ENCODE assay signal across 10 mouse cellular contexts in genomic region chr6:121166098-121166552, GRCm38 (mm10). TPM values are rescaled to one million over a fixed set of nuclear protein-coding genes. Genes with fewer than 3 reads are reported as not detected.
DNase-seq lines count a peak whose midpoint lies in the region; ATAC-seq and TF ChIP-seq lines count a peak whose summit lies in the region.
"Had no signal": no experiment of that assay in that cellular context is flagged by ENCODE, and none has a peak within 500 bp of the region (broad histone marks: within the 10 kb centered on the region; RNA-seq: fewer than 3 reads in every experiment).

No protein-coding gene starts in this region.

- no peaks in the 10 kb centered on the region for H3K9me3 ChIP-seq in lung, embryonic 16.5 days (ENCODE audit: control insufficient read depth, low read length)
- no peaks in the 10 kb centered on the region for H3K9me3 ChIP-seq in hindbrain, embryonic 15.5 days
- no peaks in the 10 kb centered on the region for H3K9me3 ChIP-seq in limb, embryonic 10.5 days (replicated peaks)
- H3K9me3 ChIP-seq: heart, embryonic 15.5 days; limb, embryonic 15.5 days had no signal

- peaks cover 3% of the 10 kb centered on the region; the same call in 1 of the 2 replicates for H3K4me1 ChIP-seq in lung, embryonic 16.5 days (replicated peaks; ENCODE audit: control insufficient read depth, insufficient read depth, low read length)
- H3K4me1 ChIP-seq in lung, adult 2 months (ENCODE audit: control insufficient read depth, insufficient read depth, low read length): no peaks in the 10 kb centered on the region
- 0 out of 2 replicates have a peak, but pooled peaks cover 4% of the 10 kb centered on the region for H3K4me1 ChIP-seq in hindbrain, embryonic 15.5 days (replicated peaks)
- H3K4me1 ChIP-seq in limb, embryonic 10.5 days: peaks cover 17% of the 10 kb centered on the region
- H3K4me1 ChIP-seq in thymus, adult 2 months (replicated peaks; ENCODE audit: control insufficient read depth, insufficient read depth, low read length): no peaks in the 10 kb centered on the region; the same call in 1 of the 2 replicates

- H3K9ac ChIP-seq in lung, embryonic 16.5 days (ENCODE audit: low read length): no peak overlapping the region
- no peak overlapping the region for H3K9ac ChIP-seq in hindbrain, embryonic 15.5 days
- H3K9ac ChIP-seq: heart, embryonic 15.5 days; limb, embryonic 15.5 days had no signal

- WGBS in lung, embryonic 16.5 days: 17% methylated on average over 10 of the region's 10 CpGs
- WGBS in lung, adult 2 months: 43% methylated on average over 10 of the region's 10 CpGs
- WGBS in hindbrain, embryonic 15.5 days: 16% methylated on average over 10 of the region's 10 CpGs
- WGBS in limb, embryonic 10.5 days: 62% methylated on average over 10 of the region's 10 CpGs
- WGBS in thymus, adult 2 months: 88% methylated on average over 10 of the region's 10 CpGs

- no peaks in the 10 kb centered on the region; the same call in 1 of the 2 replicates for H3K27me3 ChIP-seq in lung, embryonic 16.5 days (ENCODE audit: control insufficient read depth, insufficient read depth, low read depth, low read length)
- no peaks in the 10 kb centered on the region for H3K27me3 ChIP-seq in hindbrain, embryonic 15.5 days
- H3K27me3 ChIP-seq in limb, embryonic 10.5 days (ENCODE audit: low read depth, poor library complexity, severe bottlenecking): no peaks in the 10 kb centered on the region
- no peaks in the 10 kb centered on the region for H3K27me3 ChIP-seq in thymus, adult 2 months (ENCODE audit: control insufficient read depth, insufficient read depth, low read length)
- H3K27me3 ChIP-seq: heart, embryonic 15.5 days; limb, embryonic 15.5 days had no signal

- no peak overlapping the region for H3K4me3 ChIP-seq in lung, embryonic 16.5 days (ENCODE audit: low read length)
- H3K4me3 ChIP-seq in lung, adult 2 months (replicated peaks; ENCODE audit: extremely low read depth, low read depth, low read length): no peak overlapping the region
- no peak overlapping the region for H3K4me3 ChIP-seq in hindbrain, embryonic 15.5 days
- H3K4me3 ChIP-seq in limb, embryonic 10.5 days: no peak overlapping the region
- no peak overlapping the region for H3K4me3 ChIP-seq in thymus, adult 2 months (ENCODE audit: control insufficient read depth, insufficient read depth, low read length)
- H3K4me3 ChIP-seq: heart, embryonic 15.5 days; limb, embryonic 15.5 days had no signal

- H3K36me3 ChIP-seq in lung, embryonic 16.5 days (ENCODE audit: control insufficient read depth, insufficient read depth, low read length): no peaks in the 10 kb centered on the region
- no peaks in the 10 kb centered on the region for H3K36me3 ChIP-seq in hindbrain, embryonic 15.5 days
- no peaks in the 10 kb centered on the region for H3K36me3 ChIP-seq in limb, embryonic 10.5 days
- H3K36me3 ChIP-seq in thymus, adult 2 months (ENCODE audit: control insufficient read depth, insufficient read depth, low read length): no peaks in the 10 kb centered on the region
- H3K36me3 ChIP-seq: heart, embryonic 15.5 days; limb, embryonic 15.5 days had no signal

- no peak overlapping the region for H3K4me2 ChIP-seq in lung, embryonic 16.5 days (ENCODE audit: low read depth, low read length)
- no peak overlapping the region for H3K4me2 ChIP-seq in hindbrain, embryonic 15.5 days
- H3K4me2 ChIP-seq: heart, embryonic 15.5 days; limb, embryonic 15.5 days had no signal

- DNase-seq in lung, adult 2 months: no peak
- no peak for DNase-seq in limb, embryonic 10.5 days (ENCODE audit: low spot score)
- DNase-seq in retina, postnatal 1 day: peak; percentile 42
- DNase-seq in spleen, adult 18-20 months: no peak
- DNase-seq in adipocyte (ENCODE audit: low spot score): no peak
- no peak for DNase-seq in thymus, adult 2 months

- ATAC-seq in lung, embryonic 16.5 days (ENCODE audit: low read depth): peak; percentile 59
- peak; percentile 56; the same call in 1 of the 2 replicates for ATAC-seq in hindbrain, embryonic 15.5 days (ENCODE audit: low FRiP score, low read depth)

- TF ChIP-seq POLR2A in lung, adult 2 months (IDR thresholded peaks at IDR 0.05; ENCODE audit: borderline replicate concordance, extremely low read depth, low read depth, low read length): no peak
- no peak for TF ChIP-seq POLR2A in thymus, adult 2 months (IDR thresholded peaks at IDR 0.05; ENCODE audit: control insufficient read depth, extremely low read depth, insufficient read depth, low read length, poor library complexity)

- no peak overlapping the region for H3K27ac ChIP-seq in lung, embryonic 16.5 days (ENCODE audit: low read length)
- H3K27ac ChIP-seq in hindbrain, embryonic 15.5 days (replicated peaks): no peak overlapping the region
- H3K27ac ChIP-seq in limb, embryonic 10.5 days: 0 out of 2 replicates have a peak overlapping the region, but pooled peaks have one; percentile 6
- H3K27ac ChIP-seq in thymus, adult 2 months (ENCODE audit: control insufficient read depth, insufficient read depth, low read length): no peak overlapping the region
- H3K27ac ChIP-seq: heart, embryonic 15.5 days; limb, embryonic 15.5 days had no signal

- TF ChIP-seq CTCF in lung, adult 2 months (IDR thresholded peaks at IDR 0.05; ENCODE audit: insufficient read depth, low read length): no peak
- no peak for TF ChIP-seq CTCF in thymus, adult 2 months (IDR thresholded peaks at IDR 0.05; ENCODE audit: borderline replicate concordance, control insufficient read depth, extremely low read depth, insufficient read depth, low read length, poor library complexity)

RNA-seq across cellular contexts. Expression of gene Pex26, which starts 17.3 kb away (rescaled TPM):
- polyA plus RNA-seq in lung, embryonic 16.5 days (2015; fragmentation: Nextera tagmentation; extraction: Ambion mirVana): 15.6 and 17.6 TPM in 2 replicates
- polyA plus RNA-seq in lung, adult 2 months (2012; rRNA removed): 13.0 and 13.5 TPM in 2 replicates
- polyA plus RNA-seq in hindbrain, embryonic 15.5 days (2015; fragmentation: Nextera tagmentation; extraction: Ambion mirVana): 15.1 and 16.0 TPM in 2 replicates
- polyA plus RNA-seq in limb, embryonic 10.5 days (2016; fragmentation: Nextera tagmentation; extraction: Ambion mirVana): 8.9 and 10.3 TPM in 2 replicates
- 29.3 and 31.7 TPM in 2 replicates for polyA plus RNA-seq in thymus, adult 2 months (2012; rRNA removed)

RNA-seq across cellular contexts. Expression of gene Mical3, which starts 35.3 kb away (rescaled TPM):
- 15.9 and 18.0 TPM in 2 replicates for polyA plus RNA-seq in lung, embryonic 16.5 days (2015; fragmentation: Nextera tagmentation; extraction: Ambion mirVana)
- 17.8 and 24.3 TPM in 2 replicates for polyA plus RNA-seq in lung, adult 2 months (2012; rRNA removed)
- polyA plus RNA-seq in hindbrain, embryonic 15.5 days (2015; fragmentation: Nextera tagmentation; extraction: Ambion mirVana): 34.4 and 37.2 TPM in 2 replicates
- 8.2 and 9.8 TPM in 2 replicates for polyA plus RNA-seq in limb, embryonic 10.5 days (2016; fragmentation: Nextera tagmentation; extraction: Ambion mirVana)
- 16.2 TPM in 2 replicates for polyA plus RNA-seq in thymus, adult 2 months (2012; rRNA removed)

RNA-seq across cellular contexts. Expression of gene Tuba8, which starts 44.4 kb away (rescaled TPM):
- 16.9 and 19.9 TPM in 2 replicates for polyA plus RNA-seq in lung, embryonic 16.5 days (2015; fragmentation: Nextera tagmentation; extraction: Ambion mirVana)
- polyA plus RNA-seq in lung, adult 2 months (2012; rRNA removed): 3.2 and 12.0 TPM in 2 replicates
- 0.87 and 0.96 TPM in 2 replicates for polyA plus RNA-seq in hindbrain, embryonic 15.5 days (2015; fragmentation: Nextera tagmentation; extraction: Ambion mirVana)
- 0.33 and 0.40 TPM in 2 replicates for polyA plus RNA-seq in limb, embryonic 10.5 days (2016; fragmentation: Nextera tagmentation; extraction: Ambion mirVana)
- polyA plus RNA-seq in thymus, adult 2 months (2012; rRNA removed): 2.9 and 4.3 TPM in 2 replicates
